Mouse (Mus musculus) frontal cortex, adult (tissue): Measurements from ENCODE around the gene Sbf2.
"Not testable (repeated sequence)": the region's sequence is repeated elsewhere in the genome, so short reads cannot be mapped to it uniquely, and the experiment has no call there.

Experiments
- ATAC-seq: cut with Nextera tagmentation; 2 replicates; pipeline ENCODE4 v1.9.2; 2017; ENCODE audit warnings: mild to moderate bottlenecking, moderate library complexity, mixed read lengths; ENCODE audit not compliant: low TSS enrichment

Sbf2 gene

DNA sequence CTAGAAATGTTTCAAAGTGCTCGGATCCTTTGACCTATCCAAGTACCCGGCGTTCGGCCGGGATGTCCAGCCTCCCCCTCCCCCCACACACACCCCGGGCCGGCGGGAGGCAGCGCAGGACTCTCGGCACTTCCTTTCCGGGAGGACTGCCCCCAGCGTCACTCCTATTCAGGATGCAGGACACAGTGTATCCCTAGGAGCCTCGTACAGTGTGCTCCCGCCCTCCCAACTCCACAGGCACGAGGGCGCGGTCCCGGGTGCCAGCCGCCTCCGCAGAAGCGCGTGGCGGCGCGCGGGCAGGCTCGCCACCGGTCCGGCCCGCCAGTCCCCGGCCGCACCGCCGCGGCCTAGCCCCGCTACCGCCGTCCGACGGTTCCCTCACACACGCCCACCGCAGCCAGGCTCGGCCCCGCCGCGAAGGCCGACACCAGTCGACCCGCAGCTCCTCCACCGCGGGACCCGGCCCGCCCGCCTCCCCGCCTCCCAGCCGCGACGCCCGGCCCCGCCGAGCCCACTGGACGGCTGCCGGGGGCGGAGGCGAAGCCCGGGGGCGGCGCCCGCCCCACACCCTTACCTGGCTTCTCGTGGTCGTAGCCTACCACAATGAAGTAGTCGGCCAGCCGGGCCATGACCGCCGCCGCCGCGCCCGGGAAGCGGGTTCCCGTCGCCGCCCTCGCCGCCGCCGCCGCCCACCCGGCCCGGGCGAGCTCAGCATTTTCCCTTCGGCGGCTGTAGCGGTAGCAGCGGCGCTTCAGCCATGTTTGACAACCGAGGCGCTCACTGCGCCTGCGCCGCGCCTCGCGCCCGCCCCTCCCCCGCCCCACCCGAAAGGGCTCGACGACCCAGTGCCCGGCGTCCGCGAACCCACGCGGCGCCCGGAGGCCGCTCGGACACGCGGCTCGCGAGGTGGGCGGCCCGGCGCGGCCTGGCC is at the start of gene Sbf2:
Gene Sbf2 (minus strand): TSS at position 790 of the 931 bp plus-strand sequence.
- ATAC-seq = peak; percentile 90

DNA sequence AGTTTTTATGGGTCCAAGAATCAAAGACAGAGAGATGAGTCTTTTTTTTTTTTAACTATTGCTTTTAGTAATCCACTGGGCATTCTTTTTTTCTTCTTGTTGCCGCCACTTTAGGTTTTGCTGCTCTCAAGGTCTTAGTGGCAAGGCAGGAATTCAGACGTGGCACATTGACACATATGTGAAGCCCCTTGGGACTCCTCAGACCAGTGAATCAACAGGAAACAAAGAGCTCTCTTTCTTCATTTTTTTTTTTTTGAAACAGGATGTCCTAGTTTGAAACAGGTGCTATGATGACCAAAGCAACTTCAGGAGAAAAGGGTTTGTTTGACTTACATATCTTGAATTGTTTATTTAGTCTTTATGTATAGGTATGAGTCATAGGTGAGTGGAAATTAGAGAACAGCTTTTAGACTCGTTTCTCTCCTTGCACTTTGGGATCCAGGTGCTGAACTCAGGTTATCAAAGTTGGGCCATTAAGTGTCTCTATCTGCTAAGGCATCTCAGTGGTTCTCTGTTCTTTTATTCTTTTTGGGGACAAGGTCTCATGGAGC is 43.7 kb upstream of the Sbf2 start:
- no peak for ATAC-seq

DNA sequence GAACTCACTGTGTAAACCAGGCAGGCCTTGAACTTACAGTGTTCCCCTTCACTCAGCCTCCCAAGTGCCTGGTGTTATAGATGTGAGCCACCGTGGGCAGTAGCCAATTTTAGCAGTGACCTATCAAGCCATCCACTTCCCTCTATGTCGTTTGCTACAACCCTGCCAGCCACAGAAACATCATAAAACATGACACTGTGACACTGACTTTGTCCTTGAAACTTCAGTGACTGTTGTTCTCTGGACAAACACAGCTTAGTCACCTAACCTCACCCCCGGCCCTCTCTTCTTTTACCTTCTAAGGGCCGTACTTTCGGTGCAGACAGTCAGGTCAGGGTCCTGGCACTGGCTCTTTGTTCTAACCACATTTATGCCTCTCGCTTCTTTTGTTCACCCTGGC is 41.2 kb upstream of the Sbf2 start:
- no peak for ATAC-seq

DNA sequence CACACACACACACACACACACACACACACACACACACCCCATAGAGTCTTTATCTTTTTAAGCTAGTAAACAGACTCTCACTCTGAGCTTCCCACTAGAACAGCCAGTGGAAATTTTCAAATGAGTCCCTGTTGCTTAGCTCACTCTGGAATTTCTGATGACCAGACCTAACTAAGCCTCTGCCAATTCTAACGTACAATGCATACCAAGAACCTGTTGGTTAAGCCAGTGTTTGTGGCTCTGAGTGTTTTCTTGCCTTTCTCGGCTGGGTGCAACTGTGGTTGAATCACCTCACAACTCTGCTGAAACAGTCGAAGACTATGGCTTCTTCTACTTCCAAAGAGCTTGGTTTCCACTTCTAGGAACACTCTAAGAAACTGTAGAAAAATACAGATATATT is 40.5 kb upstream of the Sbf2 start:
- no peak for ATAC-seq

DNA sequence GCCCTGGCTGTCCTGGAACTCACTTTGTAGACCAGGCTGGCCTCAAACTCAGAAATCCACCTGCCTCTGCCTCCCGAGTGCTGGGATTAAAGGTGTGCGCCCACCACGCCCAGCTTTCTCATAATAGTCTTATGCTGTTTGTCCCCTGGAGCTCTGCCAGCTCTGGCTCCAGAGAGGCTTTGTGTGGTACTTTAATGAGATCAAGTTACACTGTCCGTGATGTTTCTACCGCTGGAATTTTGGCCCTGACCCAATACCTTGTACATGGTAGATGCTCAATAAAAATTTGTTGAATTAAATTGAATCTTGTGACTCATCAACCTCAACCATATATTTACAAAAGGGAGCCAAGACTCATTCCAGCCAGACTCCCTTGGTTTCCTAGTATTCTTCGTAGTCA is 36.4 kb upstream of the Sbf2 start:
- no peak for ATAC-seq

DNA sequence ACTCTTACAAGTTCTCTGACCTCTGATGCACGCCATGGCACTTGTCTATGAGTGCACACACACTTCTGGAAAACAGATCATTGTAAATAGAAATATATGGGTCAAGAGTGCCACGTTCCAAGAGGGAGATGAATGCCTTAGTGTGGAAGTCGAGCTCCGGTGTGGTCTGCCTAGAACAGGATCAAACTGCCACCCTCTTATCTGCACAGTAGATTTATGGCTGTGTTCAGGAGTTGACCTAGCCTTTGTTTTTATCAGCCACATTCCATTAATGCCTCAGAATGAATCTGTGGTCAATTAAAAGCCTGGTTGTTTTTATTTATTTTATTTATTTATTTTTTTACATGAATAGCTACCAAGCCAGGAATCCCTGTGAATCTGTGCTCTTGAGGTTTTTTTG is 35.8 kb upstream of the Sbf2 start:
- no peak for ATAC-seq

DNA sequence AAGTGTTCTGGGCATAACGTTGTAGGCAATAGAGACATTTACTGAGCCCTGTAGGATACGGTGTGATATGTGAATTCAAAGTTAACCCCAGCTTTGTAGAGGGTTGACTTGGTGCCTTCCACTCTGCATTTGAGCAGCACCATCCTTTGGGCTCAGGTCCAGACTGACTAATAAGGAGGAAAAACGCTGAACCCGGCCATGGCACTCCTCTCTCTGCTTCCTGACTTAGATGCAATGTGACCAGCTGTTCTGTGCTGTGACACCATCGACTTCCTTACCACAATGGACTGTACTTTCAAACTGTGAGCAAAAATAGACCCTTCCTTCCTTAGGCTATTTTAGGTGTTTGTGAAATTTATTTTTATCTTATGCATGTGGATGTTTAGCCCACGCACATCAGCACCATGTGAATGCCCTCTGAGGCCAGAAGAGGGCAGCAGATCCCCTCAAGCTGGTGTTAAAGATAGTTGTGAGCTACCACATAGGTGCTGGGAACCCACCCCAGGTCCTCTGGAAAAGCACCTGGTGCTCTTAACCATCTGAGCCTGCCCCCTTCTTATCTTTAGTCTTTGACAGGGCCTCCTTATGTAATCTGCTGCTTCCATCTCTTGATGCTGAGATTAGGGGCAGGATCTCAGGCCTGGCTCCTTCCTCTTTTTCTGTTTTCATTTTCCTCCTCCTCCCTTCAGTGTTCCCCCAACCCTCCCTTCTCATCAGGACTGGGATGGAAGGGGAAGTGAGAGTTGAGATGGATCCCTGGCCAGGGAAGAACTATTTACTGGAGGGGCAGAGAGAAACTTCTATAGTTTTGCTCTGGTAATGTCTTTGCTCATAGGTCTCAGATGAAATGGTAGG is 34.6 kb upstream of the Sbf2 start:
- no peak for ATAC-seq

DNA sequence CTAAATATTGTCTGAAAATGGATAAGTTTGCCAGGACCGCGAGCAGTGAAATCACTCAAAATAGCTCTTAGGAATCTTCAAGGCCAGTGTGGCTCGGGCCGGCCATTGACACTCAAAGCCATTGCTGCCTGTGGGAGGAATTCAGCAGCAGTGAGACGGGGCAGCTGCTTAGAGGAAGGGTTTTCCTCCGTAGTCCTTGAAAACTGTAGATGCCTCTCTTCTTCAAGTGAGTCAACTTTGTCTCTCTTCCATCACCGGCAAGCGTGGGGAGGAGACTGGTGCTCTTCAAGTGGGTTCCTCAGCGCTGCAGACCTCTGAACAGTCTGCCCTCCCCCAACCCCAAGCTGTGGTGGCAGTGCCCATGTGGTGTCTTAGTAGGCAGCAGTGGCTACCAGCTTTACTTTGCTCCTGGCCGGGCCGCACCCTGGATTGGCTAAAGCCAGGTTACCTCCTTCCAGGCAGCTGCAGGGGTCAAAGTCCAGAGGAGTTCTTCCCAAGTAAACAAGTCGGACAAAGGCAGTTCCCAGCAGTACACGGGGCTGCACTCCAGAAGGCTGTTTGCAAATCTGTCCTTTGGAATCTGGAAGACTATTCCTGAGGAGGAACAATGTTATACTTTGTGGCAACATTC is 33.8 kb upstream of the Sbf2 start:
- ATAC-seq = no peak

DNA sequence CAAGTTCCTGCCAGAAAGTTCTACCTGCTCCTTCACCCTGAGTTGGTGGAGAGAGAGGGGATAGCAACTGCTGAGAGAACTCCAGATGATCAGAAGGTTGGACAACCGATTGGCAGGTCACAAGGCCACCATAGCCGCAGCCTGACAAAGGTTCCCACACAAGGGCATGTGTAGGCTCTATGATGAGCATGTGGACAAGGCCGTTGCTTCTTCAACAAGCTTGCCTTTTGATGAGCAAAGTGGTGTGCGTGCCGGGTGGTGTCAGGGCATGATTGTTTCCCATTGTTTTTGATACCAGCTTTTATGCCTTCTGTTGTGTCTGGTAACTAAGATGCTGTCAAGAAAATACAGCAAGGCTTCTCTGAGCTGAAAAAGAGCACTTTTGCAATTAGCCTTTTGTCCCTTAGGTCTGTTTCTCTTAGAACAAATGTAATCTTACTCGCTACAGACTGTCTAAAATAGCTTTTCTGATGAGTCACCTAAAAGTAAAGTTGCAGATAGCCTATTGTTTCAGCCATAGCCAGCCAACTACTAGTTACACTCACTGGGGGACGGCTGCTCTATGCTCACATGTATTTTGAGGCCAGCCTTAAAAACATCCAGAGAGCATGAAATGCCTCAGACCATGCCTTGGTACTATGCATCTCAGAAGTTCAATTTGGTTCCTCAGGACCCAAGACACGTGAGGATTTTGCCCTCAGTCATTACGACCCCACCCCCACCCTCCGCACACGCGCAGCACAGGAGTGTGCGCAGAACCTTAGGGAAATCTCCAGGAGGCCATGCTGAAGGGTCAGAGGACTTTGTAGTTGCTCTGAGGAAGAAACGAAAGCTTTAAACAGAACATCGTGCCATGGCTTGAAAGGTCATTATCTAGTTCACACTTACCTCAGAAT is 33.1 kb upstream of the Sbf2 start:
- no peak for ATAC-seq

DNA sequence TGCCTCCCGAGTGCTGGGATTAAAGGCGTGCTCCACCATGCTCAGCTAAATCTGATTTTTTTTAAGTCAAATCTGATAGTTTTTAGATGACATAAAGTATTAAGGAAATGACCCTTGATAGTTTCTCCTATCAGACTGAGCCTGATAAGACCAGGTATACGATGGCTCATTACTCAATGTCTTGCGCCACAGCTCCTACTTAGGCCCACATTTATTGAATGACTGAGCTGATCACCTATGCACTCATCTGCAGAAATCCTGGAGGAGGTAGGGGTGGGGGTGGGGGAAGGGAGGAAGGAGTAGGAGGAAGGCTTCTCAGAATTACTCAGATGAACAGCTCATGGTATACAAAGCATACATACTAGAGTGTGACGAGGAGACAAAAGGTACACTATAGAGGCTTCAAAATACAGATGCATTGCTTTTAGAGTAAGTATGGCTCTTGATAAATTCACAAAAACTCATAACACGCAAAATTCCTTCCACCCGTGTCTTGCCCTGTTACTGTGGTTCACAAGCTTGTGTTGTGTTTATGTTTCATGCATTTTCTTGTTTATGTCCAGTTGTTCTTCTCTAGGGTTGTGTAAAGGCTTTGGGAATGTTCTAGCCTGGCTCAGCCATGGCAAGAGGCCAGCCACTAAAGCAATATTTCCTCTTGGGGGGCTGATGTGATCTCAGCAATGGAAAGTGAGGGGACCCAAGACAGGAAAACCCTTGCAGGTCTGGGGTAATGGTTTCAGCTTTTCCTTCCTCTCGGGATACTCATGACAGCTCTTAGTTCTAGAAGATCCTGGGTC is 32.1 kb upstream of the Sbf2 start:
- ATAC-seq = no peak

DNA sequence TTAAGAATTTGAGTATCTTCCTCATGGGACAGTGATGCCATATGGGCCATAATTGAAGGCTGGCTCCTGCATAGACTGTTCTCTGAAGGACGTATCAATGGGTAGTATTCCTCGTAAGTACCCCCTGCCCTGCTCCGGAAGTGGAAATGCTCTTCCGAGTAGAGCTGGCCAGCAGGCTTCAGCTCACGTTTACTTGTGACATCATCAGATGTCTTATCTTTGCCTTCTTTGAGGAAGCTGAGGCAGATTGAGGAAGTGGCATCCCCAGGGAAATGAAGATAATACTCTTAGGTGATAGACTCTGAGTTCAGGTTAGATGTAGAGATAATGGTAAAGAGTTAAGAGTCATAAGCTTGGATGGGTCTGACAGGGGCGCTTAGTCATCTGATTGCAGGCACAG is 31.1 kb upstream of the Sbf2 start:
- ATAC-seq = no peak

DNA sequence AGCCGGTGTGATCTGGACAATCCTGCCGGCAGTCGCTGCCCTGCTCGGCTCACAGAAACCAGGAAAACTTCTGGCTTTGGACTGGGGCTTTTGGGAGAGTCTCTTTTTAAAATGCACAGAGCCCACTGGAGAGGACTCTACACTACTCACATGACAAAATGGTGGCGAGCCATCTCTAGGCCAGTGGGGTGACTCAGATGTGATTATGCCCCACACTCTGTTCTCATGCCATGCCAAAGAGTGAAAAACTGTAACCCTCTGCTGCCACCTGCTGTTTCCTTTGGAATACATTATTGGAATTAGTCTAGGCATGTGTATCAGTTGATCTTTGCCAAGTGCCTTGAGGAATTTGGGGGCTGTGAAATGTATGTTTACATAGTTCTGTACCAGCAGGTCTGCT is 30.6 kb upstream of the Sbf2 start:
- peak; percentile 82 for ATAC-seq

DNA sequence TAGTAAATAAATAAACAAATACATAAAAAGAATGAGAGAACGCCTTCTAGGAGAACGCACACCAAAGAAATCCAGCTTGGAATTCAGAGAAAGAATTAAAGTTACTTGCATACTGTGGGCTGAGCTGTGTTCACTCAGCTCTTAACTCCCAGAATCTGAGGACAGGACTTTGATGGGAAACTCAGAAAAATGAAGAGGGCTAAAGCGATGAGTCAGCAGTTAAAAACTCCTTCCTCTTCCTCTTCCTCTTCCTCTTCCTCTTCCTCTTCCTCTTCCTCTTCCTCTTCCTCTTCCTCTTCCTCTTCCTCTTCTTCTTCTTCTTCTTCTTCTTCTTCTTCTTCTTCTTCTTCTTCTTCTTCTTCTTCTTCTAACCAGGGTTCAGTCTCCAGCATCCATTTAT is 25.2 kb upstream of the Sbf2 start:
- ATAC-seq = not testable (repeated sequence)

DNA sequence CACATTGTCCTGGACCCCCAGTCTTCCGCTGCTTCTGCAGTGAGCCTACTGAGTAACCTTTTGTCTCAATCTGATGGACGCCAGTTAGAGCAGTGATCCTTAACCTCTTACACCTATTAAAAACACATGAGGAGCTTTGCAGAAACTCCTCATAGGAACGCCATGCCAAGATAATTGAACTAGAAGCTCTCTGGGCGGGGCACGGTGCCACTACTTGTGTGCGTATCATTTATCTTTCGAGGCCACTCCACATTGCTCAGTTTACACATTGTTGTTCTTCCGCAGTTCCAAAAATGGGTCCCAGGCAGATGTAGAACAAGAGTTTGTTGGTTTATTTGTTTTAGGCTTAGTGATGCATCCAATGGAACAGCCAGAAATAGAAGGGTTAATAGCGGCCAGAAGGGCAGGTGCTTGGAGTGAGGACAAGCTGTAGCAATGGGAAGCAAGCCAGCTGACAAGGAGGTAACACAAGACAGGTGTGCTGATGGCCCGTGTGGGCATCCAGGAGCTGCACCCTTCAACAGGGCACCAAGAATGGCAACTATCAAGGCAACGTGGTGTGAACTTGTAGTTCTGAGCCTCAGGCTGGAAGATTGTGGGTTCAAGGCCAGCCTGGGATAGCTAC is 24.7 kb upstream of the Sbf2 start:
- no peak for ATAC-seq

DNA sequence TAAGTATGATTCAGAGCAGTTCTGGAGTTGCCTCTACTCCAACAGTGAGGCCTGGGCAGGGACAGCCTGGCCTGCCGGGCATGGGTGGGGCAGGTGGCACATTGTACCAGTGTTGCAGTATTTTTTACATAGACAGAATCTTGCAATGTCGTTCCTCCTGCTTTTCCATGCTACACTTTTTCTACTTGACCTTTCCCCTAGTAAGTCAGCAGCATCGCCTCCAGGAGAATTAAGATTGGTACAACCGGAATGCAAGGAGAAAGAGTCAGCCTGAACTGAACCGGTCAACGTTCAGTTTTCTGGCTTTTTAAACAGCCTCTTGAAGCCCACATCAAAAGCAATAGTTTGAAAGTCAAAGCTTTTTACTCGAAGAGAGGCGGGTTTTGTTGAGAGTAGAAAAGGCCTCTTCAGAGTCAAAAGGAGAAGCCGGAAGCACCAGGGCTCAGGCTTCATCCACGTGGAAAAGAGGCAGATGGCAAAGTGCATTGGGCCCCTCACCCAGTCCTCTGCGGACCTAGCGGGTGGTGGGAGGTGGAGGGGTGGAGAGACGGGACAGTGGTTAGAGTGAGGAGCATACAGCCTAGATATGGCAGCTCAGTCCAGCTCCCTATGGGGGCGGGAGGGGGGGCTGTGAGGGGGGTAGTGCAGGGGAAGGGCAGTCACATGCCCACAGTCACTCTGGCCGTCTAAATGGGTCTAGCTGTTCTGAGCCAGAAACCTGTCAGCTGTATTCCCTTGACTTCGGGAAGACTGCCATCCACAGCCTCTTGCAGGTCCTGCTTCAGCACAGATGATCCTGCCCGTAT is 23.8 kb upstream of the Sbf2 start:
- ATAC-seq = no peak

DNA sequence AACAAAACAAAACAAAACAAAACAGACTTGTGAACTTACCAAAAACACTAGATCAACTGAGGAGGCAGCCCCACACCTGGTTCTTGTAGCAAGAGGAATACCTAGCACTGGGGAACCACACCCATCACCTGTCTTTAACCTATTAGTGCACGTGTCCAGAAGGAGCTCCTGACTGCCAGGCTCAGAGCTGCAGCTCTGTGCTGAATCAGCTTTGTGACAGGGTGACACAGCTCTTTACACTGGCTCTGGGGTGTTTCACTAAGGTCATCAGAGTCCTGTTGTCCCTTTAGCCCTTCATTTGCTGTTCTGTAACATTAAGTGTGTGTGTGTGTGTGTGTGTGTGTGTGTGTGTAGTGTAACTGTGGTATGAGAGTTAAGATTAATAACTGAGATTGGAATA is 21.8 kb upstream of the Sbf2 start:
- ATAC-seq = no peak

DNA sequence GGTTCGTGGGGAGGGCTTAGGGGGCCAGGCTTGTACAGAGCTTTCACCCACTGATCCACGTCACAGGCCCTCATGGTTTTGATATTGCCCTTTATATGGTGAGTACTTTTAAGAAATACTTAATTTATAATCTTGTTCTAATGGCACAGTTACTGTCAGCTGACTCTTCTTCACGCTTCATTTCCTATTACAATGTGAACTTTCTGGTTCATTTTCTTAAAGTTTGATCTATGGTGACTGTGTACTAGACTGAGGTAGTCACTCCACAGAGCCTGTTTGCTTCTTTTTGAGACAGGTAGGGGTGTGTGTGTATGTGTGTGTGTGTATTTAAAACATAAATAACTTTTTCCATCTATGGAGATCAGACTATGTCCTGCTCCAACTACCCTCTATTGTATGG is 21.2 kb upstream of the Sbf2 start:
- no peak for ATAC-seq

DNA sequence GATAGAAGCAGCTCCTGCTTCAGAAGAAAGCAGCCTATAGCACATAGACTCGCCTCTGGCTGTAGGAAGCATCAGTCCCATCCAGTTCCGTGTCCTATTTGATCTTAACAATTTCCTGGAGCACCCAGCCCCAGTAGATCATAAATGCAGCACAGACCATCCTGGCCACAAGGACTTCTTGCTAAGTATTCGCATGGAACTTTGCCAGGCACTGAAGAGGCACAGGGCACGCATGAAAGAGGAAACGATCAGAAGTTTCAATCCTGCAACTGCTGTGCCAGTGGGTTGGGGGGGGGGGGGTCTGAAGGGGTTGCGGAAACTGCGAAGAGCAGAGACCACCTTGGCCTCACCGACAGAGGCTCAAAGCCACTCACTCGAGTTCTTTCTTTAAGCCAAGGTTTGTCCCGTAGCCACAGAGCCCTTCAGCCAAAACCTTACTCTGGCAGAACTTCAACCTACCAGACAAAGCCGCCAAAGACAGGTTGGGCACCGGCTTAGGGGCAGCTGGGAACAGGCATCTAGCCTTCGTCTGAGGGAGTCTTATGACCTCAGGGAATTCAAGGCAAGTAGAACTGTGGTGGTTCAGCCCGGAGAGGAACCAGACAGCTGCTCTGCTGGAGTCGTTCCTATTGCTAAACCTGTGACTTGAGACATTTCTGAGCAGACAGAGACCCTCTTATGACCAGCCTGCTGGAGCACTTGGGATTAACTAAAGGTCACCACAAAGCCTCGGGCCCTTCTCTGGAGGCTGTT is 16.6 kb upstream of the Sbf2 start:
- ATAC-seq = no peak
